Mouse (Mus musculus): Measurements from ENCODE around the gene Iqcc. TPM values are rescaled to one million over a fixed set of nuclear protein-coding genes. Genes with fewer than 3 reads are reported as not detected.

Iqcc gene
- polyA plus RNA-seq, 1 experiment = 32.3 TPM

- no peak for TF ChIP-seq CTCF (IDR thresholded peaks at IDR 0.05; ENCODE audit: borderline replicate concordance, extremely low read depth, insufficient read depth, insufficient read length)
- TF ChIP-seq POLR2A (IDR thresholded peaks at IDR 0.05; ENCODE audit: borderline replicate concordance, extremely low read depth, insufficient read depth, insufficient read length, poor library complexity, severe bottlenecking) = no peak
- DNase-seq (ENCODE audit: low read depth) = no peak
These were observed 20.3 kb upstream of the Iqcc start for GRCm38 (mm10) chr4:129639221-129639620.

GRCm38 (mm10) chr4:129633852-129634251, 15.0 kb upstream of the Iqcc start:
- TF ChIP-seq POLR2A (IDR thresholded peaks at IDR 0.05; ENCODE audit: borderline replicate concordance, extremely low read depth, insufficient read depth, insufficient read length, poor library complexity, severe bottlenecking) = no peak
- no peak for TF ChIP-seq CTCF (IDR thresholded peaks at IDR 0.05; ENCODE audit: borderline replicate concordance, extremely low read depth, insufficient read depth, insufficient read length)
- DNase-seq (ENCODE audit: low read depth) = no peak

- TF ChIP-seq POLR2A (IDR thresholded peaks at IDR 0.05; ENCODE audit: borderline replicate concordance, extremely low read depth, insufficient read depth, insufficient read length, poor library complexity, severe bottlenecking) (no peak), CTCF (IDR thresholded peaks at IDR 0.05; ENCODE audit: borderline replicate concordance, extremely low read depth, insufficient read depth, insufficient read length) (no peak)
These were observed 13.0 kb upstream of the Iqcc start for GRCm38 (mm10) chr4:129631867-129632266.

GRCm38 (mm10) chr4:129630944-129631343, 12.0 kb upstream of the Iqcc start:
- DNase-seq (ENCODE audit: low read depth) = peak; percentile 42
- TF ChIP-seq POLR2A (IDR thresholded peaks at IDR 0.05; ENCODE audit: borderline replicate concordance, extremely low read depth, insufficient read depth, insufficient read length, poor library complexity, severe bottlenecking) (no peak), CTCF (IDR thresholded peaks at IDR 0.05; ENCODE audit: borderline replicate concordance, extremely low read depth, insufficient read depth, insufficient read length) (no peak)

More at GRCm38 (mm10) chr4:129631867-129632266, 13.0 kb upstream of the Iqcc start:
- no peak for DNase-seq (ENCODE audit: low read depth)

- no peak for DNase-seq (ENCODE audit: low read depth)
- TF ChIP-seq CTCF (IDR thresholded peaks at IDR 0.05; ENCODE audit: borderline replicate concordance, extremely low read depth, insufficient read depth, insufficient read length) (no peak), POLR2A (IDR thresholded peaks at IDR 0.05; ENCODE audit: borderline replicate concordance, extremely low read depth, insufficient read depth, insufficient read length, poor library complexity, severe bottlenecking) (no peak)
These were observed 7.1 kb upstream of the Iqcc start for GRCm38 (mm10) chr4:129626035-129626434.

- TF ChIP-seq POLR2A (IDR thresholded peaks at IDR 0.05; ENCODE audit: borderline replicate concordance, extremely low read depth, insufficient read depth, insufficient read length, poor library complexity, severe bottlenecking) (no peak), CTCF (IDR thresholded peaks at IDR 0.05; ENCODE audit: borderline replicate concordance, extremely low read depth, insufficient read depth, insufficient read length) (no peak)
- DNase-seq (ENCODE audit: low read depth) = no peak
These were observed 6.6 kb upstream of the Iqcc start for GRCm38 (mm10) chr4:129625496-129625895.

GRCm38 (mm10) chr4:129625029-129625370, 6.1 kb upstream of the Iqcc start:
- DNase-seq (ENCODE audit: low read depth) = peak; percentile 83
- no peak for TF ChIP-seq CTCF (IDR thresholded peaks at IDR 0.05; ENCODE audit: borderline replicate concordance, extremely low read depth, insufficient read depth, insufficient read length)
- TF ChIP-seq POLR2A (IDR thresholded peaks at IDR 0.05; ENCODE audit: borderline replicate concordance, extremely low read depth, insufficient read depth, insufficient read length, poor library complexity, severe bottlenecking) = no peak

- DNase-seq (ENCODE audit: low read depth) = peak; percentile 98
- peak; percentile 30; the same call in 1 of the 2 replicates for TF ChIP-seq POLR2A (IDR thresholded peaks at IDR 0.05; ENCODE audit: borderline replicate concordance, extremely low read depth, insufficient read depth, insufficient read length, poor library complexity, severe bottlenecking)
- no peak for TF ChIP-seq CTCF (IDR thresholded peaks at IDR 0.05; ENCODE audit: borderline replicate concordance, extremely low read depth, insufficient read depth, insufficient read length)
These were observed 5.6 kb upstream of the Iqcc start for GRCm38 (mm10) chr4:129624281-129625028.

- DNase-seq (ENCODE audit: low read depth) = peak; percentile 88
- TF ChIP-seq CTCF (IDR thresholded peaks at IDR 0.05; ENCODE audit: borderline replicate concordance, extremely low read depth, insufficient read depth, insufficient read length) (no peak), POLR2A (IDR thresholded peaks at IDR 0.05; ENCODE audit: borderline replicate concordance, extremely low read depth, insufficient read depth, insufficient read length, poor library complexity, severe bottlenecking) (no peak)
These were observed 4.8 kb upstream of the Iqcc start, which contains the start of gene Ccdc28b for GRCm38 (mm10) chr4:129623681-129624091. Gene Ccdc28b, minus strand, starts transcription at chr4:129623947.

- DNase-seq (ENCODE audit: low read depth) = no peak
- TF ChIP-seq POLR2A (IDR thresholded peaks at IDR 0.05; ENCODE audit: borderline replicate concordance, extremely low read depth, insufficient read depth, insufficient read length, poor library complexity, severe bottlenecking) (no peak), CTCF (IDR thresholded peaks at IDR 0.05; ENCODE audit: borderline replicate concordance, extremely low read depth, insufficient read depth, insufficient read length) (no peak)
These were observed 4.1 kb upstream of the Iqcc start for GRCm38 (mm10) chr4:129622803-129623535.

GRCm38 (mm10) chr4:129622120-129622802, 3.4 kb upstream of the Iqcc start:
- no peak for TF ChIP-seq POLR2A (IDR thresholded peaks at IDR 0.05; ENCODE audit: borderline replicate concordance, extremely low read depth, insufficient read depth, insufficient read length, poor library complexity, severe bottlenecking)
- no peak for TF ChIP-seq CTCF (IDR thresholded peaks at IDR 0.05; ENCODE audit: borderline replicate concordance, extremely low read depth, insufficient read depth, insufficient read length)
- no peak for DNase-seq (ENCODE audit: low read depth)

Measured in brain, embryonic 14.5 days (tissue).